Mouse (Mus musculus) megakaryocyte progenitor cell, adult 5-6 weeks (primary cell): ENCODE measurements around the gene Cox17. TPM values are rescaled to one million over a fixed set of nuclear protein-coding genes. Genes with fewer than 3 reads are reported as not detected.
A peak's percentile ranks its signal among the peaks of the same experiment; 100 is the strongest.
"Not testable (repeated sequence)": the region's sequence is repeated elsewhere in the genome, so short reads cannot be mapped to it uniquely, and the experiment has no call there.

ENCODE experiments used
- ATAC-seq: replicated peaks from 2 replicates; pipeline ENCODE4 v1.8.0; 2016; ENCODE audit warnings: mild to moderate bottlenecking, moderate TSS enrichment, inconsistent platforms; ENCODE audit not compliant: poor library complexity
- total RNA-seq, 2 experiments: library from RNA; stranded (forward) in 1 of 2; stranded (reverse) in 1 of 2; fragments of 157-497, 149-512 nt in 1 of 2; fragments of 200-1000 nt in 1 of 2; gene quantifications; 2 replicates each; pipeline versions ENCODE4 v1.2.3 to v1.2.4; 2015 to 2017

The Cox17 gene
- total RNA-seq (2015): 95.3 and 110 TPM in 2 replicates
- total RNA-seq (2017): 294 and 340 TPM in 2 replicates

GRCm38 (mm10) chr16:38346529-38347325, at the start of gene Cox17, which contains the start of gene Gm21987:
Cox17 (plus strand) TSS chr16:38346991.
Gm21987 (plus strand) TSS chr16:38347040.
- ATAC-seq: peak; percentile 96

- ATAC-seq: no peak
These were observed 48.4 kb upstream of the Cox17 start for GRCm38 (mm10) chr16:38298410-38298809.

- ATAC-seq: no peak
These were observed 44.4 kb upstream of the Cox17 start for GRCm38 (mm10) chr16:38302367-38302766.

GRCm38 (mm10) chr16:38304460-38305194, 42.2 kb upstream of the Cox17 start:
- ATAC-seq: no peak

GRCm38 (mm10) chr16:38306571-38307220, 40.1 kb upstream of the Cox17 start:
- peak; percentile 74 for ATAC-seq

GRCm38 (mm10) chr16:38307221-38307605, 39.6 kb upstream of the Cox17 start:
- no peak for ATAC-seq

- ATAC-seq: peak; percentile 63; the same call in 1 of the 2 replicates
These were observed 39.1 kb upstream of the Cox17 start for GRCm38 (mm10) chr16:38307651-38308050.

GRCm38 (mm10) chr16:38308195-38308594, 38.6 kb upstream of the Cox17 start:
- no peak for ATAC-seq

- ATAC-seq: no peak
These were observed 28.3 kb upstream of the Cox17 start for GRCm38 (mm10) chr16:38318492-38318891.

- ATAC-seq: no peak
These were observed 27.7 kb upstream of the Cox17 start for GRCm38 (mm10) chr16:38319087-38319486.

- peak; percentile 99 for ATAC-seq
These were observed 25.3 kb upstream of the Cox17 start for GRCm38 (mm10) chr16:38321452-38321935.

GRCm38 (mm10) chr16:38324311-38324710, 22.5 kb upstream of the Cox17 start:
- ATAC-seq: no peak

- no peak for ATAC-seq
These were observed 19.9 kb upstream of the Cox17 start for GRCm38 (mm10) chr16:38326778-38327397.

GRCm38 (mm10) chr16:38329340-38329739, 17.5 kb upstream of the Cox17 start:
- no peak for ATAC-seq

GRCm38 (mm10) chr16:38334431-38334830, 12.4 kb upstream of the Cox17 start:
- no peak for ATAC-seq

GRCm38 (mm10) chr16:38338077-38338476, 8.7 kb upstream of the Cox17 start:
- not testable (repeated sequence) for ATAC-seq

GRCm38 (mm10) chr16:38341396-38342324, 5.1 kb upstream of the Cox17 start, which contains the start of gene Maats1:
Maats1 (minus strand) TSS chr16:38342143.
- peak; percentile 87 for ATAC-seq

GRCm38 (mm10) chr16:38344941-38345725, 1.7 kb upstream of the Cox17 start:
- ATAC-seq: 0 out of 2 replicates have a peak, but pooled peaks have one; percentile 7

GRCm38 (mm10) chr16:38347588-38347987, 797 bp downstream of the Cox17 start:
- no peak for ATAC-seq
